Mouse (Mus musculus): ENCODE measurements around the gene Arpp21. TPM values are rescaled to one million over a fixed set of nuclear protein-coding genes. Genes with fewer than 3 reads are reported as not detected.
A peak's percentile ranks its signal among the peaks of the same experiment; 100 is the strongest.

Gene Arpp21
- polyA plus RNA-seq, 1 experiment from 2014 or later: 0.81 TPM

GRCm38 (mm10) chr9:112230716-112231361 is 4.9 kb downstream of the Arpp21 start:
- ATAC-seq (ENCODE audit: low read depth) (no peak), DNase-seq (no peak)
- WGBS (ENCODE audit: insufficient replicate concordance): 60% methylated on average over 4 of the region's 4 CpGs
- H3K9me3 ChIP-seq (replicated peaks): no peaks in the 10 kb centered on the region
- no peak overlapping the region for H3K27ac ChIP-seq
- no peak overlapping the region for H3K9ac ChIP-seq
- H3K4me3 ChIP-seq (replicated peaks): no peak overlapping the region
- H3K27me3 ChIP-seq: peaks cover 38% of the 10 kb centered on the region
- H3K36me3 ChIP-seq: no peaks in the 10 kb centered on the region
- no peak overlapping the region for H3K4me2 ChIP-seq
- no peaks in the 10 kb centered on the region for H3K4me1 ChIP-seq (replicated peaks)

DNA sequence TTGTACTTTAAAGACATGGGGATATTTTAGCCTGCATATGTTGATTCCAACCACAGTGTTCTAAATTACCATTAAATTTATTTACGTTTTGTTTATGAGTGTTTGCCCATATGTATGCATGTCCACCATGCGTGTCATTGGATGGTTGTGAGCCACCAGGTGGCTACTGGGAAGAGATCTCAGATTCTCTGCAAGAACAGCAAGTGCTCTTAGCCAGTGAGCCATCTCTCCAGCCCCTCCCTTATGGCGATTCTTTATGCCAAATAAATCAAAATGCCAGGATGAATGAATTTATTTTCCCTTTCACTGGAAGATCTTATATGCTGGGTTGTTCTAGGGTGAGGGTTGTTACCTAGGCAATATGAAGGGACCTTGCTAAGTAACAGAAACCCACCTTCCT is 7.3 kb downstream of the Arpp21 start:
- Histone ChIP-seq H3K4me2 (no peak overlapping the region), H3K27ac (no peak overlapping the region), H3K4me3 (replicated peaks) (no peak overlapping the region), H3K36me3 (no peaks in the 10 kb centered on the region), H3K9ac (no peak overlapping the region), H3K9me3 (replicated peaks) (no peaks in the 10 kb centered on the region), H3K27me3 (peaks cover 14% of the 10 kb centered on the region), H3K4me1 (replicated peaks) (peaks cover 5% of the 10 kb centered on the region; the same call in 1 of the 2 replicates)
- ATAC-seq (ENCODE audit: low read depth) (no peak), DNase-seq (no peak)
- WGBS (ENCODE audit: insufficient replicate concordance): 66% methylated on average over 3 of the region's 3 CpGs

DNA sequence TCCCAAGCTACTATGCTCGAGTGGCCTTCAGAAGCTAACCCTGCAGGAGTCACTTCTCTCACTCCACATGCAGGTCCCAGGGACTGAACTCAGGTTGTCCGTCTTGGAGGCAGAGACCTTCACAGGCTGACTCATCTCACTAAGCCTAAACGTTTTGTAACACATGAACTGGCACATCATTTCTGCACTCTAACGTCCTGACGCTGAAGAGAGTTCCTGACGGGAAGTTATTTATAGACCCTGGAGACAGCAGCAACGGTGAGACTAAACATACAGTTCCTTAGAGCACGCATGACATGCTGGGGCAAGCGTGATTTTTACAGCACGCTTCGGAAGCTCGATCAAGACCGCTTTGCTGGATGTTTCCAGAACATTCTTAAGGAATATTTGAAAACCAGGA is 8.6 kb downstream of the Arpp21 start:
- Histone ChIP-seq H3K9me3 (replicated peaks) (no peaks in the 10 kb centered on the region), H3K27me3 (peaks cover 3% of the 10 kb centered on the region), H3K36me3 (no peaks in the 10 kb centered on the region), H3K4me1 (replicated peaks) (peaks cover 5% of the 10 kb centered on the region; the same call in 1 of the 2 replicates), H3K27ac (no peak overlapping the region), H3K9ac (no peak overlapping the region), H3K4me3 (replicated peaks) (no peak overlapping the region), H3K4me2 (no peak overlapping the region)
- 36% methylated on average over 13 of the region's 13 CpGs for WGBS (ENCODE audit: insufficient replicate concordance)
- ATAC-seq (ENCODE audit: low read depth): peak; percentile 47
- no peak for DNase-seq

DNA sequence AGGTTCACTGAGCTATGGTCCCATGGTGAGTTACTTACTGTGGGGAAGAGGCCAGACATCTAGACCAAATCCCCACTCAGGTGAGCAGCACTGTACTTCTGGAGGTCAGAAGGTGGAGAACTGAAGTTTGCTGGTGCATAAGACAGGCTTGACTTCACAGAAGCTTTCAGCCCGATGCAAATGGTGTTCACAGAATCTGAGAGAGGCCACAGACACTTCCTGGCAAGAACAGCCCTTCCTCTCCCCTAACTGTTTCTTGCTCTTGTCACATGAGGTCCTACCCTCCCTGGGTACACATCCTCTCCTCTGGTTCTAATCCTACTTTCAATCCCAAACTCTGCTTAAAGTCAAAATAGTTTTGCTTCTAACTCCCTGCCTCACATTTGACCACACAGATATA is 9.2 kb downstream of the Arpp21 start:
- H3K4me2 ChIP-seq: no peak overlapping the region
- DNase-seq (no peak), ATAC-seq (ENCODE audit: low read depth) (no peak)
- no peaks in the 10 kb centered on the region for H3K9me3 ChIP-seq (replicated peaks)
- H3K4me1 ChIP-seq (replicated peaks): peaks cover 5% of the 10 kb centered on the region; the same call in 1 of the 2 replicates
- no peak overlapping the region for H3K27ac ChIP-seq
- H3K9ac ChIP-seq: no peak overlapping the region
- H3K27me3 ChIP-seq: no peaks in the 10 kb centered on the region
- no peak overlapping the region for H3K4me3 ChIP-seq (replicated peaks)
- 11% methylated on average over 1 of the region's 1 CpGs for WGBS (ENCODE audit: insufficient replicate concordance)
- H3K36me3 ChIP-seq: no peaks in the 10 kb centered on the region

DNA sequence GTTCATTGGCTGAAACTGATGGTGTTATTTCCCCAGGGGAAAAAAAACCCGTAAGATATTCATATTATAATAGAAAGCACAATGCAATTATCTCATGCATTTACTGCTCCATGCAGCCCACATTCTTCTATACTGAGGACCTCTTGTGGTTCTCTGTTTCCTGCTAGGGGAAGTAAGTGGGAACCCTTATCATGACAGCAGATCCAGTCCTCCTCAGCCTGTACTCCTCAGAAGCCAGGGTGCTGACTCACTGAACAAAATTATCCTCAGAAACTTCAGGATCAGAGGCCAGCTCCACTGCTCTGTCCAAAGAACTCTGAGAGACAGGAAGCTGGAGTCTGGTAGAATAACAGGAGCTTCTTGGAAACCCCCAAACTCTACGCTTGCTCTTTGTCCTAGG is 10.7 kb downstream of the Arpp21 start:
- Histone ChIP-seq H3K4me3 (replicated peaks) (no peak overlapping the region), H3K27me3 (no peaks in the 10 kb centered on the region), H3K4me1 (replicated peaks) (peaks cover 5% of the 10 kb centered on the region; the same call in 1 of the 2 replicates), H3K4me2 (no peak overlapping the region), H3K9ac (no peak overlapping the region), H3K9me3 (replicated peaks) (no peaks in the 10 kb centered on the region), H3K36me3 (no peaks in the 10 kb centered on the region), H3K27ac (no peak overlapping the region; the same call in 1 of the 2 replicates)
- peak; percentile 76 for ATAC-seq (ENCODE audit: low read depth)
- WGBS (ENCODE audit: insufficient replicate concordance): 11% methylated on average over 2 of the region's 2 CpGs
- DNase-seq: no peak

DNA sequence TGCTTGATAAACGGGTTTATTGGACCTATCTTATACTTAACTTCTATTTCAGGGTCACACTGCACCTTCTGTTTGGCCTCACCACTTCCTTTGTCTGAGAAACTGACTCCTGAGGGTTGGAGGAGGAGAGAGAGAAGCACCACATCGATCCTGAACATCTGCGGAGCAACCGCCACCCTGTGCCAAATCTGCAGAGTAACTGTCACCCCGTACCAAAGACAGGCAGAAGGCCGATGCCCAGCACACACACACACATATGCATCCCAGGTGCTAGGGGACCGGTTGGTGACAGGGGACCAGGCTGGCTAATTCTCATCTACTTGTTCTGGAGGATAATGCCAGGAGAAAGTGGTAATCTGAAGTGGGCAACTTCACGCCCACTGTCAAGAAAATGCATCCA is 16.4 kb downstream of the Arpp21 start:
- Histone ChIP-seq H3K4me3 (replicated peaks) (no peak overlapping the region), H3K4me1 (replicated peaks) (no peaks in the 10 kb centered on the region; the same call in 1 of the 2 replicates), H3K4me2 (no peak overlapping the region), H3K9ac (no peak overlapping the region), H3K36me3 (no peaks in the 10 kb centered on the region), H3K9me3 (replicated peaks) (no peaks in the 10 kb centered on the region), H3K27ac (no peak overlapping the region), H3K27me3 (no peaks in the 10 kb centered on the region)
- WGBS (ENCODE audit: insufficient replicate concordance): 43% methylated on average over 8 of the region's 8 CpGs
- no peak for ATAC-seq (ENCODE audit: low read depth)
- DNase-seq: no peak

- no peaks in the 10 kb centered on the region for H3K27me3 ChIP-seq
- WGBS (ENCODE audit: insufficient replicate concordance): 46% methylated on average over 3 of the region's 3 CpGs
Measured at GRCm38 (mm10) chr9:112218237-112218636, 17.5 kb downstream of the Arpp21 start.

GRCm38 (mm10) chr9:112217161-112217560 is 18.6 kb downstream of the Arpp21 start:
- WGBS (ENCODE audit: insufficient replicate concordance): 54% methylated on average over 4 of the region's 4 CpGs
- Histone ChIP-seq H3K9me3 (replicated peaks) (no peaks in the 10 kb centered on the region), H3K36me3 (no peaks in the 10 kb centered on the region), H3K27me3 (no peaks in the 10 kb centered on the region), H3K4me2 (no peak overlapping the region), H3K9ac (no peak overlapping the region), H3K4me1 (replicated peaks) (no peaks in the 10 kb centered on the region; the same call in 1 of the 2 replicates), H3K4me3 (replicated peaks) (no peak overlapping the region), H3K27ac (no peak overlapping the region)
- DNase-seq: no peak
- ATAC-seq (ENCODE audit: low read depth): no peak

More at GRCm38 (mm10) chr9:112218237-112218636, 17.5 kb downstream of the Arpp21 start:
- H3K9me3 ChIP-seq (replicated peaks): no peaks in the 10 kb centered on the region
- H3K4me2 ChIP-seq: no peak overlapping the region
- H3K36me3 ChIP-seq: no peaks in the 10 kb centered on the region
- ATAC-seq (ENCODE audit: low read depth) (no peak), DNase-seq (no peak)
- H3K4me1 ChIP-seq (replicated peaks): no peaks in the 10 kb centered on the region; the same call in 1 of the 2 replicates
- no peak overlapping the region for H3K27ac ChIP-seq
- no peak overlapping the region for H3K9ac ChIP-seq
- no peak overlapping the region for H3K4me3 ChIP-seq (replicated peaks)

DNA sequence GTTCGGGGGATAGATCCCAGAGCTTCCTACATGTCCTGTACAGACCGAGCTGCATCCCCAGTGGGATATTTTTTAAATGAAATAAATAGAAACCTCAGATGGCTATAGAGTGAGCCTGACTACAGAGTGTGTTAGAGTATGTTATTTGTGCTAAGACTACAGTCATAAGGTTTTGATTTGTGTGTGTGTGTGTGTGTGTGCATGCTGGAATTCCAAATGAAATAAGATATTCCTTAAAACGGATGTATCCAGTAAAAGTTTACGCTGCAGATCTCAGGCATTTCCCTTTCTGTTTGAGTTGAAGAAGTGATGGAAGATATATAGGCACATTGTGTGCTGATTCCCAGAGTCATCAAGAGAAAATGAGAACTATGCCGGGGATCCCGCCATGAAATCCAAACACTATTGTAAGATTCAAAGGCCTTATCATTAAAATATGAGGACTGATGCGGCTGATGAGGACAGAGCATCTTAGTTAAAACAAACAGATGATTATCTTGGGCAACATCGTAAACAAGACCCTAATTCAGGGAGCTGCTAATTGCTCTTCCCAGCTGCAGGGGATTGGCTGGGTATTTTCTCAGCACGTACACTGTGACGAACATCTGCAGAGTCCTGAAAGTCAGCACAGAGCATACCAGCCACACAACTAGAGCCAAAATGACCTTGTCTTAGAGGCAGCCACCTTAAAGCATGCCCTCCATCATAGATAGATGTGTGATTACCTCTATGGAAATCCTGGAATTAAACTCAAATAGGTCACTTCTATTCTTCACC is 20.5 kb downstream of the Arpp21 start:
- Histone ChIP-seq H3K4me1 (replicated peaks) (no peaks in the 10 kb centered on the region; the same call in 1 of the 2 replicates), H3K36me3 (no peaks in the 10 kb centered on the region), H3K27ac (no peak overlapping the region), H3K4me2 (no peak overlapping the region), H3K4me3 (replicated peaks) (no peak overlapping the region), H3K9me3 (replicated peaks) (no peaks in the 10 kb centered on the region), H3K27me3 (no peaks in the 10 kb centered on the region), H3K9ac (no peak overlapping the region)
- WGBS (ENCODE audit: insufficient replicate concordance): 64% methylated on average over 10 of the region's 10 CpGs
- no peak for ATAC-seq (ENCODE audit: low read depth)
- no peak for DNase-seq

GRCm38 (mm10) chr9:112213411-112214255 is 22.1 kb downstream of the Arpp21 start:
- H3K4me2 ChIP-seq: no peak overlapping the region
- no peaks in the 10 kb centered on the region for H3K27me3 ChIP-seq
- WGBS (ENCODE audit: insufficient replicate concordance): 48% methylated on average over 10 of the region's 10 CpGs
- DNase-seq (no peak), ATAC-seq (ENCODE audit: low read depth) (no peak)
- H3K9me3 ChIP-seq (replicated peaks): no peaks in the 10 kb centered on the region
- H3K4me1 ChIP-seq (replicated peaks): no peaks in the 10 kb centered on the region; the same call in 1 of the 2 replicates
- H3K9ac ChIP-seq: no peak overlapping the region
- no peak overlapping the region for H3K27ac ChIP-seq
- no peaks in the 10 kb centered on the region for H3K36me3 ChIP-seq
- no peak overlapping the region for H3K4me3 ChIP-seq (replicated peaks)

- H3K9me3 ChIP-seq (replicated peaks): no peaks in the 10 kb centered on the region
- no peak overlapping the region for H3K4me3 ChIP-seq (replicated peaks)
- no peaks in the 10 kb centered on the region for H3K4me1 ChIP-seq (replicated peaks)
- DNase-seq (no peak), ATAC-seq (ENCODE audit: low read depth) (no peak)
- H3K4me2 ChIP-seq: no peak overlapping the region
- no peaks in the 10 kb centered on the region for H3K36me3 ChIP-seq
- WGBS (ENCODE audit: insufficient replicate concordance): 59% methylated on average over 3 of the region's 3 CpGs
- no peak overlapping the region for H3K9ac ChIP-seq
- no peaks in the 10 kb centered on the region for H3K27me3 ChIP-seq
- no peak overlapping the region for H3K27ac ChIP-seq
Measured at GRCm38 (mm10) chr9:112209803-112210202, 25.9 kb downstream of the Arpp21 start.
